Mouse (Mus musculus) bone marrow macrophage, adult 2 months (primary cell): Measurements from ENCODE around the gene Ift43. TPM values are rescaled to one million over a fixed set of nuclear protein-coding genes. Genes with fewer than 3 reads are reported as not detected.
A peak's percentile ranks its signal among the peaks of the same experiment; 100 is the strongest.

Experiments
- H3K27ac ChIP-seq: 2 replicates; pipeline ENCODE4 v1.5.1; 2012; ENCODE audit warnings: low read depth, low read length; ENCODE audit not compliant: insufficient read depth
- H3K4me1 ChIP-seq: 2 replicates; pipeline ENCODE4 v1.6.1; 2012; ENCODE audit warnings: low read length; ENCODE audit not compliant: control insufficient read depth, insufficient read depth
- H3K4me3 ChIP-seq: 2 replicates; pipeline ENCODE4 v1.5.1; 2012; ENCODE audit warnings: mild to moderate bottlenecking, low read length, moderate library complexity; ENCODE audit not compliant: insufficient read depth
- CTCF ChIP-seq: IDR thresholded peaks from 2 replicates; pipeline ENCODE4 v1.5.1; 2012; ENCODE audit warnings: low read depth, mild to moderate bottlenecking, low read length, moderate library complexity
- POLR2A ChIP-seq: IDR thresholded peaks from 2 replicates; pipeline ENCODE4 v1.6.1; 2012; ENCODE audit warnings: mild to moderate bottlenecking, low read depth, low read length, borderline replicate concordance
- polyA plus RNA-seq: library from polyadenylated mRNA; stranded (reverse); fragments of >200 nt; gene quantifications from 2 replicates; pipeline ENCODE4 v1.2.4, GENCODE M21; 2012; ENCODE audit not compliant: missing spikeins, insufficient read depth, insufficient read length

Ift43 gene
- polyA plus RNA-seq, 1 experiment, result 12.9 TPM

GRCm38 (mm10) chr12:86181320-86181751 is 99.0 kb downstream of the Ift43 start:
- TF ChIP-seq CTCF (no peak), POLR2A (no peak)
- H3K4me3 ChIP-seq, result no peak overlapping the region
- H3K4me1 ChIP-seq, result no peaks in the 10 kb centered on the region

DNA sequence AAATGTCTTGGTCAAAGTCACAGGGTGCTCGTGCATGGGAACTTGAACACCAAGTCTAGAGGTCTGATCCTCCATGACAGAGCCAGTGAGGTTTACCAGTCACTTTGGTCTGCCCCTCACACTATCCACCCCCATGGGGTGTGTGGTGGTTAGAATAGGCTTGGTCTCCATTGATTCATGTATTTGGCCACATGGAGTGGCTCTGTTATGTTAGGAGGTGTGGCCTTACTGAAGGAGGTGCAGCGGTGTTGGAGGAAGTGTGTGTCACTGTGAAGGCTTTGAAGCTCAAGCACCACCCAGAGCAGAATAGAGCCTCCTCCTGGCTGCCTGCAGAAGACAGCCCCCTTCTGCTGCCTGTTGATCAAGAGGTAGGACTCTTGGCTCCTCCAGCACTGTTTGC is 99.5 kb downstream of the Ift43 start:
- no peak overlapping the region for H3K27ac ChIP-seq
- H3K4me3 ChIP-seq, result no peak overlapping the region
- H3K4me1 ChIP-seq, result no peaks in the 10 kb centered on the region
- no peak for TF ChIP-seq POLR2A
- TF ChIP-seq CTCF, result no peak

More at GRCm38 (mm10) chr12:86181320-86181751, 99.0 kb downstream of the Ift43 start:
- no peak overlapping the region for H3K27ac ChIP-seq

DNA sequence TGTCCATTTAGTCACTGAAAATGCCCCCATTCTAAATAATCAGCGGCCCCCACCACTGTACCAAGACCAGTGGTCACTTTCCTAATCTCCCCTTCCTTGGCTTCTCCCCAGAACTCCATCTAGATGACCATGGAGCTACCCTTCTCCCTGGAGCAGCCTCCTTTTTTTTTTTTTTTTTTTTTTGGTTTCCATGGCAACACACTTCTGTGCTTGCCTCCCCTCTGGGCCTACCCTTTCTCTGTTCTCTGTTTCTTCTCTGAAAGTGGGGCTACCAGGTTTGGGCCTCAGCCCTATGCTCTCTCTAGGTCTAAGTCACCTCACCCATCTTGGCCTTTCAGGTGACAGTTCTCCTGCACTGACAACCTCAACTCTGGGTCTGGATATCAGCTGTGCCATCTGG is 100.1 kb downstream of the Ift43 start:
- Histone ChIP-seq H3K27ac (no peak overlapping the region), H3K4me3 (no peak overlapping the region), H3K4me1 (no peaks in the 10 kb centered on the region)
- no peak for TF ChIP-seq CTCF
- TF ChIP-seq POLR2A, result no peak

DNA sequence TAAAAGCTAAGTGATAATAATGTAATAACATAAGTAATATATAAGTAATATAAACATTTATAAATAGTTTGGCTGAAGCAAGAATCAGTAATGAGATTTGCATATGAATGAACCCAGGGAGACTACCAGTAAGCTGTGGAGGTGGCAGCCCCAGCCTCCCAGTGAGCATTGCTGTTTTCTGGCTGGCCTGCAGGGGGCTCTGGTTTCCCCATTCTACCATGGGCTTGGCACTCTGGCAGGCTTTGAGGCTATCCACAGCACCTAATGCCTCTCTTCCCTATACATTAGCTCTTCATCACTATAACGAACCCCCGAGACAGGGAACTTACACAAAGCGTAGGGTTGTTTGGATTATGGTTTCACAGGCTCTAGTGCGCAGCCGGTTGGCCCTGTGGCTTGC is 105.8 kb downstream of the Ift43 start:
- Histone ChIP-seq H3K27ac (no peak overlapping the region), H3K4me3 (no peak overlapping the region)

DNA sequence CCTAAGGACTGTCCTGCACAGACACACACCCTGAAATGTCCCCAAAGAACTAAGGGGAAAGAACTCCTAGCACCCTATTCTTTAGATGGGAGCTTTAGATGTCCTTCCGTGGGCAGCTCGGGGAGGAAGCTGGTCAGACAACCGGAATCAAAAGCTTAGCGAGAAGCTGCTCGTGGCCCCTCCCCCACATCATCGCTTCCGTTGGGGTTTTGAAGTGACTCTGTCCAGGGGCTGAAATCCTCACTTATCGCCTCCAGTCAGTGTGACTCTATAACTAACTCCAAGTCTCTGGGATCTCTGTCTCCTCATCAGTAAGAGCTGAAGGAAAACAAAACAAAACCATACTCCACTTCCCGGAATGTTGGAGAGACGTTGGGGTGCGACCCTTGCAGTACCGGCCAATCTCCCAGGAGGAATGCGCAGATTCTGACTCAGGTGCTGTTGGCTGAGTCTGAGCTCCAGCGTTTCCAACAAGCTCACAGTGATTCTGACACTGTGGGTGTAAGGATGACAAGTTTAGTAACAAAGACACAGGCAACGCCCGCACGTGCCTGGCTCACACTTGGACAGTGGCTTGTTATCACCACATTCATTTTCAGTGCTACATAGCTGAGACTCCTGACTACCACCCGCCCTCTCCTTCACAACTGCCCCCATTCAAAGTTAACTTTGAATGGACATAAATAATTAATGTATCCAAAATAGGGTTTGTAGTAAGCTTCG is 107.4 kb downstream of the Ift43 start:
- no peak for TF ChIP-seq CTCF
- no peak for TF ChIP-seq POLR2A
- Histone ChIP-seq H3K4me1 (no peaks in the 10 kb centered on the region; the same call in 1 of the 2 replicates), H3K27ac (no peak overlapping the region), H3K4me3 (no peak overlapping the region)

More for the DNA sequence above, 105.8 kb downstream of the Ift43 start:
- 0 out of 2 replicates have a peak, but pooled peaks have one; percentile 34 for TF ChIP-seq CTCF
- TF ChIP-seq POLR2A, result no peak
- H3K4me1 ChIP-seq, result no peaks in the 10 kb centered on the region; the same call in 1 of the 2 replicates

GRCm38 (mm10) chr12:86192036-86192449 is 109.7 kb downstream of the Ift43 start:
- no peak for TF ChIP-seq CTCF
- no peak for TF ChIP-seq POLR2A
- Histone ChIP-seq H3K4me1 (no peaks in the 10 kb centered on the region; the same call in 1 of the 2 replicates), H3K4me3 (no peak overlapping the region), H3K27ac (no peak overlapping the region)

DNA sequence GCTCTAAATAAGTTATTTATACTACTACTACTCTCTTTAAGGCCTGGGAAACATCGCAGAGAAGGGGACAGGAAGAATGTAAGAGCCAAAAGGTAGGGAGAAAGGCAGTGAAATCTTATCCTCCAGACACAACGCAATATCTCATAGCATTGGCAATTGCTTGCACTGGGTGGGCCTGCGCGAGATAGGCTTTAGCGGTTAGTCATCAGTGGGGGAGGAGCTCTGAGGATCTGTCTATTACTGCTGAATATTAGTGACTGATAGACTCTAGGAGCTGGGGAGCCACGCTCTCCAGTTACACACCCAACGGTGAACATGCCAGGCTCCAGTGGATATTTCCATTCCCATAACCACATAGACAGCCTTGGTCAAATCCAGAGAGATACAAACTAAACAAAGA is 114.6 kb downstream of the Ift43 start:
- H3K4me3 ChIP-seq, result no peak overlapping the region
- no peak for TF ChIP-seq CTCF
- no peak for TF ChIP-seq POLR2A
- no peak overlapping the region for H3K27ac ChIP-seq
- no peaks in the 10 kb centered on the region for H3K4me1 ChIP-seq

GRCm38 (mm10) chr12:86203443-86204057 is 121.2 kb downstream of the Ift43 start:
- no peak overlapping the region for H3K27ac ChIP-seq
- H3K4me1 ChIP-seq, result no peaks in the 10 kb centered on the region
- H3K4me3 ChIP-seq, result no peak overlapping the region
- TF ChIP-seq POLR2A, result no peak
- no peak for TF ChIP-seq CTCF

DNA sequence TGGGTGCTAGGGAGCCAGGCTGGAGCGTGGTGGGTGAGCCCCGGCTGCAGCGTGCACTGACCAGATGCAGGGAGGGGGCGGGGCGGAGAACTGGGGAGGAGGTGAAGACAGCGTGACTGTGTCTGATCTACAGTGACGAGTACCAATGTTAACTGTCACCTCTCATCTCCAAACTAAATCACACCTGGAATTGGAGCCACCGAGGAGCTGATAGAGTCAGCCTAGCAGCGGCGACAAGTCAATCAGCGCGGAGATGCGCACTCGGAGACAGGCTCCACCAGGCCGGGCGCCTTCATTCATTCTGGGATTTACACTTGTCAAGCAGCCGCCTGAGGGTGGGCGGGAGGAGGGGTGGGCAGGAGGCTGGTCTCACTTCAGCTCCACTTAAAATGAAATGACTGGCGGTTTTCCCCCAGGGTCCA is 128.8 kb downstream of the Ift43 start:
- Histone ChIP-seq H3K4me1 (no peaks in the 10 kb centered on the region), H3K4me3 (no peak overlapping the region), H3K27ac (no peak overlapping the region)
- TF ChIP-seq CTCF, result no peak

Other genes starting within 250 kb of the Ift43 start
- gene Tgfb3, start 3.5 kb upstream of the Ift43 start, polyA plus RNA-seq, result 0.86 and 1.1 TPM in 2 replicates
- gene Gpatch2l, start 159.3 kb downstream of the Ift43 start, polyA plus RNA-seq, result 23.4 and 27.0 TPM in 2 replicates